Mouse (Mus musculus): ENCODE measurements at regions not wholly inside any gene's neighbourhood (a gene's known extent, or its start where the extent isn't known, plus 50 kb on each side); places are given as distances from the start of the nearest gene placed in this dataset.

DNA sequence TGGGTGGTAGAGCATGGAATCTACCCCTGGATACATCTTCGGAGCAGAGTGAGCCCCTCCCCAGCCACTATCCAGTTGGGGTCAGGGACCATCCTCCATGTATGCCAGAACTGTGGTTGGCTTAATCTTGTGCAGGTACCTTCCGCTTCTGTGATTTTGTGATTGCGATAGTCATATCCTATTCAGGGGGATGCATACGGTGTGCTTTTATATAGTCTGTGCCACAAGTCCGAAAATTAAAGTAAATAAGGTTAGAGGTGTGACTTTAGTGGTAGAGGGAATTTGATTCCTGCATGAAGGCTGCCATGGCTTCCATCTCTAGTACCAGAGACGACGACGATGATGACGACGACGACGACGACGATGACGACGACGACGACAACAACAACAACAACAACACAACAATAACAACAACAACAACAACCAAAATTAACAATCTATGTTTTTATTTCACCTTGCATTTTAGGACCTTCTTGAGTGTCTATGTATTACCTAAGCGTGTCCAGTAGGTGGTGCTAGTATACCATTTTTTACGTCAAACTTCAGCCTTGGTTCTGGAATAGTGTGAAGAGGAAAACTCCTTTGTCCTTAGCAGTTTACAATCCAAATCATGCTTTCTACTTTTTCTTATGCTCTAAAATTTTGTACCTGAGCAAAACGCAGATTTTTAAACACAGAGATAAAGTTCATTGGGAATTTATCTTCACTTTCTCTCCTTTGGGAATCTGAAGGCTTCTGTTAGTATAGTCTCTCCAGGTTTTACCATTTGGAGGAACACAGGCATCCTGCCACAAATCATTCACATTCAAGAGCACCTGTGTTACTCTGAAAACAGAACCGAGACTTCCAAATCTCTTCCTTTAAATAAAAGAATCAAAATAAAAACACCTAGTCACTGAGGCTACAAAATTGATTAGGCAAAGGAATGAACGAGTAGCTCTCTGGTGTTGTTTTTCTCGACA lies 224.5 kb downstream of the Ankrd16 start:
- TF ChIP-seq CTCF (IDR thresholded peaks at IDR 0.05; ENCODE audit: control insufficient read depth, insufficient read depth, low read length) = no peak
- no peak for TF ChIP-seq POLR2A (IDR thresholded peaks at IDR 0.05; ENCODE audit: borderline replicate concordance, control insufficient read depth, low read depth, low read length)
